Mouse (Mus musculus) brain, embryonic 14.5 days (tissue): ENCODE results near the gene Prkcsh.

Experiments used
- CTCF ChIP-seq: fragments of 200-500 bp; IDR thresholded peaks from 2 replicates; pipeline ENCODE4 v1.5.1; 2012; ENCODE audit warnings: inconsistent platforms, mild to moderate bottlenecking, moderate library complexity, borderline replicate concordance; ENCODE audit not compliant: insufficient read depth, insufficient read length; ENCODE audit errors: extremely low read depth
- POLR2A ChIP-seq: fragments of 200-500 bp; IDR thresholded peaks from 2 replicates; pipeline ENCODE4 v1.6.1; 2012; ENCODE audit warnings: mild to moderate bottlenecking, inconsistent platforms, borderline replicate concordance; ENCODE audit not compliant: poor library complexity, insufficient read depth, insufficient read length, severe bottlenecking; ENCODE audit errors: extremely low read depth

GRCm38 (mm10) chr9:22047329-22047728, 44.7 kb downstream of the Prkcsh start:
- no peak for TF ChIP-seq CTCF
- TF ChIP-seq POLR2A = no peak
